Mouse (Mus musculus) gastrocnemius, postnatal 14 days (tissue): Measurements from ENCODE around the gene Ccdc58. TPM values are rescaled to one million over a fixed set of nuclear protein-coding genes. Genes with fewer than 3 reads are reported as not detected.
"Not testable (repeated sequence)": the region's sequence is repeated elsewhere in the genome, so short reads cannot be mapped to it uniquely, and the experiment has no call there.

Experiments
- DNase-seq: peaks from one replicate; pipeline ENCODE4 v3.0.0; 2021; ENCODE audit warnings: mixed read lengths
- intact Hi-C: fragments of 180-260 bp; cut with DNase I; formaldehyde crosslinking; loops from one replicate; pipeline ENCODE4 v1.15.1; 2025; ENCODE audit warnings: low total_unique reads
- long read RNA-seq, 2 experiments: library from polyadenylated mRNA; stranded (forward); transcript quantifications; one replicate each; pipeline ENCODE4 v2.0.0; 2021
- total RNA-seq, 2 experiments: library from RNA; stranded (reverse); gene quantifications; 2 replicates each; pipeline ENCODE4 v1.2.3; 2021

The Ccdc58 gene
- 10 to 100 TPM; 30.7 to 31.3 TPM for total RNA-seq
- long read RNA-seq, experiment 1, transcript Ccdc58-203 (5 exons, 1,073 nt) = major isoform, 13 of 16 reads
- long read RNA-seq, experiment 1, partial matches to known transcripts = 2 of 16 reads
- long read RNA-seq, experiment 1, other reads (novel, unspliced or antisense) = 1 of 16 reads
- long read RNA-seq, experiment 2, transcript Ccdc58-203 (5 exons, 1,073 nt) = major isoform, 6 of 8 reads
- long read RNA-seq, experiment 2, partial matches to known transcripts = 0 of 8 reads
- long read RNA-seq, experiment 2, other reads (novel, unspliced or antisense) = 1 of 8 reads

- DNase-seq = peak; percentile 94
- intact Hi-C loops = no loop called here
Measured at GRCm38 (mm10) chr16:36071450-36072379, at the start of gene Ccdc58, which contains the start of gene Fam162a. Gene Ccdc58, plus strand, starts transcription at chr16:36071685. Gene Fam162a, minus strand, starts transcription at chr16:36071594.

GRCm38 (mm10) chr16:36028120-36028519 lies 43.4 kb upstream of the Ccdc58 start:
- DNase-seq, intact Hi-C loops: not testable (repeated sequence)

- peak; percentile 90 for DNase-seq
- intact Hi-C loops = no loop called here
Measured at GRCm38 (mm10) chr16:36040640-36041624, 30.6 kb upstream of the Ccdc58 start, which contains the start of gene Wdr5b. Gene Wdr5b, plus strand, starts transcription at chr16:36041190.

GRCm38 (mm10) chr16:36041625-36042020 lies 29.9 kb upstream of the Ccdc58 start:
- DNase-seq = no peak
- intact Hi-C loops = no loop called here

GRCm38 (mm10) chr16:36043073-36043472 lies 28.4 kb upstream of the Ccdc58 start:
- DNase-seq = no peak
- intact Hi-C loops = no loop called here

GRCm38 (mm10) chr16:36043964-36044363 lies 27.5 kb upstream of the Ccdc58 start:
- DNase-seq = no peak
- intact Hi-C loops = no loop called here

GRCm38 (mm10) chr16:36047538-36047937 lies 23.9 kb upstream of the Ccdc58 start:
- intact Hi-C loops = no loop called here
- no peak for DNase-seq

- no peak for DNase-seq
- intact Hi-C loops = no loop called here
Measured at GRCm38 (mm10) chr16:36051491-36051890, 20.0 kb upstream of the Ccdc58 start.

- no peak for DNase-seq
- intact Hi-C loops = no loop called here
Measured at GRCm38 (mm10) chr16:36053524-36054275, 17.8 kb upstream of the Ccdc58 start.

- DNase-seq = no peak
- intact Hi-C loops = no loop called here
Measured at GRCm38 (mm10) chr16:36054920-36055319, 16.6 kb upstream of the Ccdc58 start.

- intact Hi-C loops = no loop called here
- no peak for DNase-seq
Measured at GRCm38 (mm10) chr16:36056416-36056815, 15.1 kb upstream of the Ccdc58 start.

- peak; percentile 16 for DNase-seq
Measured at GRCm38 (mm10) chr16:36057933-36058475, 13.5 kb upstream of the Ccdc58 start.

GRCm38 (mm10) chr16:36062534-36062933 lies 9.0 kb upstream of the Ccdc58 start:
- DNase-seq, intact Hi-C loops: not testable (repeated sequence)

More at GRCm38 (mm10) chr16:36057933-36058475, 13.5 kb upstream of the Ccdc58 start:
- intact Hi-C loops = no loop called here

- intact Hi-C loops = no loop called here
- DNase-seq = peak; percentile 26
Measured at GRCm38 (mm10) chr16:36063315-36063714, 8.2 kb upstream of the Ccdc58 start.

- intact Hi-C loops = no loop called here
- no peak for DNase-seq
Measured at GRCm38 (mm10) chr16:36064904-36065303, 6.6 kb upstream of the Ccdc58 start.

GRCm38 (mm10) chr16:36067694-36068093 lies 3.8 kb upstream of the Ccdc58 start:
- no peak for DNase-seq
- intact Hi-C loops = no loop called here

- no peak for DNase-seq
- intact Hi-C loops = no loop called here
Measured at GRCm38 (mm10) chr16:36068356-36068755, 3.1 kb upstream of the Ccdc58 start.
